In genomic region chr2:3713682-3714361, GRCm38 (mm10) we compare ENCODE assay signal across 8 mouse cellular contexts.
A peak's percentile ranks its signal among the peaks of the same experiment; 100 is the strongest.
DNase-seq lines count a peak whose midpoint lies in the region; ATAC-seq lines count a peak whose summit lies in the region.

No protein-coding gene starts in this region.

- peaks cover 7 to 26% of the 10 kb centered on the region in 2 experiments; a peak in 3 of 4 replicates for H3K4me1 ChIP-seq in heart, embryonic 14.5 days (ENCODE audit: control insufficient read depth in 2 of 2, insufficient read depth in 2 of 2, low read length in 2 of 2)
- H3K4me1 ChIP-seq in midbrain, embryonic 11.5 days (ENCODE audit: control insufficient read depth, insufficient read depth, low read length), result peaks cover 23% of the 10 kb centered on the region

- H3K4me2 ChIP-seq in heart, embryonic 14.5 days (ENCODE audit: low read length), result peak overlapping the region; percentile 91
- H3K4me2 ChIP-seq in midbrain, embryonic 11.5 days, result peak overlapping the region; percentile 72

- peak overlapping the region; percentile 63 to 79 for H3K27ac ChIP-seq in heart, embryonic 14.5 days (replicated peaks in 1 of 2; ENCODE audit: control insufficient read depth in 1 of 2, insufficient read depth in 1 of 2, low read depth in 2 of 2, low read length in 2 of 2)
- H3K27ac ChIP-seq in midbrain, embryonic 11.5 days (ENCODE audit: low read depth, low read length), result peak overlapping the region; percentile 75

- DNase-seq in urinary bladder, adult 2 months (ENCODE audit: low spot score), result peak; percentile 35
- no peak for DNase-seq in urinary bladder, postnatal 10 days (ENCODE audit: low spot score)
- DNase-seq in embryo, embryonic 10.5 days (ENCODE audit: low spot score), result peak; percentile 66
- peak; percentile 38 to 69 for DNase-seq in kidney, postnatal 36 days
- peak; percentile 94 for DNase-seq in midbrain, embryonic 11.5 days (ENCODE audit: low spot score, missing footprints)
- DNase-seq in splenic B cell, adult 2 months (ENCODE audit: low read depth, low spot score), result peak; percentile 51
- no peak for DNase-seq in layer of hippocampus, postnatal 14 days (ENCODE audit: low spot score in 2 of 2)

- WGBS in heart, embryonic 14.5 days, result under 1% methylated on average over 36 of the region's 38 CpGs
- 1% methylated on average over 38 of the region's 38 CpGs for WGBS in midbrain, embryonic 11.5 days

- peak; percentile 58 for ATAC-seq in heart, embryonic 14.5 days (ENCODE audit: insufficient number of reproducible peaks, insufficient read depth, low FRiP score, low read depth)
- no peak; the same call in none of the 2 replicates for ATAC-seq in midbrain, embryonic 11.5 days (ENCODE audit: low FRiP score)

- peak overlapping the region; percentile 94 to 98 for H3K4me3 ChIP-seq in heart, embryonic 14.5 days (ENCODE audit: control insufficient read depth in 1 of 2, insufficient read depth in 1 of 2, low read depth in 1 of 2, low read length in 2 of 2)
- peak overlapping the region; percentile 95 for H3K4me3 ChIP-seq in midbrain, embryonic 11.5 days (ENCODE audit: low read depth, low read length)

- H3K9me3 ChIP-seq in heart, embryonic 14.5 days (ENCODE audit: control insufficient read depth, low read length), result no peaks in the 10 kb centered on the region
- no peaks in the 10 kb centered on the region for H3K9me3 ChIP-seq in midbrain, embryonic 11.5 days (ENCODE audit: control insufficient read depth, low read length)

- no peaks in the 10 kb centered on the region for H3K27me3 ChIP-seq in heart, embryonic 14.5 days (ENCODE audit: control insufficient read depth, insufficient read depth, low read length)
- no peaks in the 10 kb centered on the region for H3K27me3 ChIP-seq in midbrain, embryonic 11.5 days (ENCODE audit: control insufficient read depth, insufficient read depth, low read length)
- H3K27me3 ChIP-seq in splenic B cell, adult 2 months (ENCODE audit: control insufficient read depth, insufficient read depth, low read length, poor library complexity, severe bottlenecking), result no peaks in the 10 kb centered on the region

- H3K36me3 ChIP-seq in heart, embryonic 14.5 days (ENCODE audit: control insufficient read depth, insufficient read depth, low read length), result no peaks in the 10 kb centered on the region
- H3K36me3 ChIP-seq in midbrain, embryonic 11.5 days (ENCODE audit: control insufficient read depth, insufficient read depth, low read length), result no peaks in the 10 kb centered on the region
- no peaks in the 10 kb centered on the region; the same call in 1 of the 2 replicates for H3K36me3 ChIP-seq in splenic B cell, adult 2 months (ENCODE audit: control insufficient read depth, insufficient read depth, low read length, poor library complexity, severe bottlenecking)

- H3K9ac ChIP-seq in heart, embryonic 14.5 days (ENCODE audit: low read length), result peak overlapping the region; percentile 96
- peak overlapping the region; percentile 96 for H3K9ac ChIP-seq in midbrain, embryonic 11.5 days (ENCODE audit: low read length)

Comparison
In these comparisons a context has a peak if more than half of its experiments do, and no peak if none do; other contexts are left out.
1. DNase-seq: peak in urinary bladder, adult 2 months (single experiment), embryo, embryonic 10.5 days (single experiment), kidney, postnatal 36 days (2 of 2), midbrain, embryonic 11.5 days (single experiment) and splenic B cell, adult 2 months (single experiment); none in urinary bladder, postnatal 10 days (single experiment) and layer of hippocampus, postnatal 14 days (0 of 2).